Mouse (Mus musculus) CH12.LX (cell line): ENCODE measurements around the gene Slc16a9. TPM values are rescaled to one million over a fixed set of nuclear protein-coding genes. Genes with fewer than 3 reads are reported as not detected.

Source experiments
- DNase-seq: peaks from one replicate; pipeline ENCODE4 v3.0.0-alpha.2; 2013; ENCODE audit errors: extremely low read depth
- H3K27ac ChIP-seq: 2 replicates; pipeline ENCODE4 v1.5.1; 2012; ENCODE audit warnings: low read depth, mild to moderate bottlenecking, control low read depth, moderate library complexity; ENCODE audit not compliant: insufficient read depth
- H3K27me3 ChIP-seq: replicated peaks from 2 replicates; pipeline ENCODE3; 2012; ENCODE audit warnings: inconsistent platforms
- H3K36me3 ChIP-seq, 2 experiments: replicated peaks in 1 of 2; 2 replicates each; pipeline versions ENCODE3 to v1.6.1; 2012; ENCODE audit warnings: inconsistent platforms in 1 of 2, low read length in 1 of 2, mild to moderate bottlenecking in 1 of 2, mixed read lengths in 1 of 2, moderate library complexity in 1 of 2; ENCODE audit not compliant: control insufficient read depth in 1 of 2, insufficient read depth in 1 of 2
- H3K4me1 ChIP-seq, 2 experiments: 2 replicates each; pipeline ENCODE4 v1.6.1; 2012; ENCODE audit warnings: inconsistent platforms in 1 of 2, moderate library complexity in 1 of 2; ENCODE audit not compliant: insufficient read depth in 2 of 2, control insufficient read depth in 1 of 2
- H3K4me2 ChIP-seq: 2 replicates; pipeline ENCODE4 v1.6.1; 2012; ENCODE audit warnings: low read depth, mild to moderate bottlenecking, control low read depth; ENCODE audit not compliant: poor library complexity, insufficient read depth, severe bottlenecking
- H3K4me3 ChIP-seq, 3 experiments: fragments of 150-350 bp in 1 of 3; sonication (generic) in 1 of 3; replicated peaks in 1 of 3; 2 replicates each; pipeline versions ENCODE3 to v1.5.1; 2011 to 2012; ENCODE audit warnings: low read depth in 2 of 3, low read length in 2 of 3, mild to moderate bottlenecking in 2 of 3, moderate library complexity in 2 of 3, control low read depth in 1 of 3, improper control_type of control experiment in 1 of 3, inconsistent platforms in 1 of 3, mixed read lengths in 1 of 3; ENCODE audit not compliant: poor library complexity in 1 of 3
- H3K79me2 ChIP-seq: replicated peaks from 2 replicates; pipeline ENCODE4 v1.6.1; 2012; ENCODE audit warnings: mild to moderate bottlenecking, moderate library complexity; ENCODE audit not compliant: control insufficient read depth, poor library complexity, insufficient read depth, severe bottlenecking; ENCODE audit errors: extremely low read depth
- H3K9ac ChIP-seq: 2 replicates; pipeline ENCODE4 v1.6.1; 2012; ENCODE audit warnings: low read depth, mild to moderate bottlenecking, control low read depth, moderate library complexity; ENCODE audit not compliant: insufficient read depth
- H3K9me3 ChIP-seq: replicated peaks from 2 replicates; pipeline ENCODE3; 2012; ENCODE audit warnings: low read length, inconsistent platforms, mixed read lengths
- CHD1 ChIP-seq: IDR thresholded peaks from 2 replicates; pipeline ENCODE4 v1.6.1; 2012; ENCODE audit warnings: low read depth, low read length, improper control_type of control experiment, inconsistent platforms
- CHD2 ChIP-seq: IDR thresholded peaks from 2 replicates; pipeline ENCODE4 v1.6.1; 2011; ENCODE audit warnings: low read length, improper control_type of control experiment
- CTCF ChIP-seq, 2 experiments: IDR thresholded peaks in 1 of 2; conservative IDR thresholded peaks in 1 of 2; 2 replicates each; pipeline ENCODE4 v1.5.1; 2011 to 2012; ENCODE audit warnings: low read depth in 2 of 2, low read length in 2 of 2, improper control_type of control experiment in 1 of 2, inconsistent platforms in 1 of 2, mild to moderate bottlenecking in 1 of 2, moderate library complexity in 1 of 2
- E2F4 ChIP-seq: IDR thresholded peaks from 2 replicates; pipeline ENCODE4 v1.6.1; 2011; ENCODE audit warnings: low read depth, low read length, improper control_type of control experiment; ENCODE audit not compliant: insufficient replicate concordance
- ELF1 ChIP-seq: IDR thresholded peaks from 2 replicates; pipeline ENCODE4 v1.6.1; 2014; ENCODE audit warnings: low read depth, mild to moderate bottlenecking, inconsistent platforms, low read length, improper control_type of control experiment
- EP300 ChIP-seq: IDR thresholded peaks from 2 replicates; pipeline ENCODE4 v1.6.1; 2011; ENCODE audit warnings: low read length, improper control_type of control experiment
- GABPA ChIP-seq: IDR thresholded peaks from 2 replicates; pipeline ENCODE4 v1.6.1; 2012; ENCODE audit warnings: low read depth, low read length, improper control_type of control experiment, inconsistent platforms; ENCODE audit not compliant: insufficient replicate concordance
- HCFC1 ChIP-seq: IDR thresholded peaks from 2 replicates; pipeline ENCODE4 v1.6.1; 2012; ENCODE audit warnings: low read depth, mild to moderate bottlenecking, inconsistent platforms, low read length, improper control_type of control experiment
- JUN ChIP-seq: IDR thresholded peaks from 2 replicates; pipeline ENCODE4 v1.6.1; 2011; ENCODE audit warnings: low read depth, mild to moderate bottlenecking, low read length, improper control_type of control experiment, moderate library complexity; ENCODE audit not compliant: insufficient read depth
- JUND ChIP-seq: conservative IDR thresholded peaks from 2 replicates; pipeline ENCODE4 v1.6.1; 2011; ENCODE audit warnings: low read depth, low read length, improper control_type of control experiment
- KAT2A ChIP-seq: IDR thresholded peaks from 2 replicates; pipeline ENCODE4 v1.6.1; 2012; ENCODE audit warnings: low read length, improper control_type of control experiment, inconsistent platforms; ENCODE audit not compliant: insufficient replicate concordance
- MAFK ChIP-seq: IDR thresholded peaks from 2 replicates; pipeline ENCODE4 v1.6.1; 2011; ENCODE audit warnings: low read length, improper control_type of control experiment; ENCODE audit not compliant: insufficient replicate concordance
- MAX ChIP-seq: IDR thresholded peaks from 2 replicates; pipeline ENCODE4 v1.6.1; 2011; ENCODE audit warnings: low read length, improper control_type of control experiment
- MAZ ChIP-seq: IDR thresholded peaks from 2 replicates; pipeline ENCODE4 v1.6.1; 2012; ENCODE audit warnings: low read depth, mild to moderate bottlenecking, inconsistent platforms, low read length, improper control_type of control experiment, moderate library complexity
- MEF2A ChIP-seq: IDR thresholded peaks from 2 replicates; pipeline ENCODE4 v1.6.1; 2014; ENCODE audit warnings: low read depth, mild to moderate bottlenecking, inconsistent platforms, low read length, improper control_type of control experiment, borderline replicate concordance
- MYC ChIP-seq: IDR thresholded peaks from 2 replicates; pipeline ENCODE4 v1.6.1; 2011; ENCODE audit warnings: low read depth, mild to moderate bottlenecking, improper control_type of control experiment, low read length
- PAX5 ChIP-seq: IDR thresholded peaks from 2 replicates; pipeline ENCODE4 v1.6.1; 2012; ENCODE audit warnings: low read length, inconsistent platforms, mixed read lengths
- POLR2AphosphoS2 ChIP-seq: IDR thresholded peaks from 2 replicates; pipeline ENCODE4 v1.6.1; 2011; ENCODE audit warnings: low read depth, low read length, improper control_type of control experiment
- RAD21 ChIP-seq: IDR thresholded peaks from 2 replicates; pipeline ENCODE4 v1.6.1; 2011; ENCODE audit warnings: low read depth, mild to moderate bottlenecking, low read length, improper control_type of control experiment, moderate library complexity
- TBP ChIP-seq: conservative IDR thresholded peaks from 2 replicates; pipeline ENCODE4 v1.6.1; 2011; ENCODE audit warnings: low read depth, low read length, improper control_type of control experiment
- TCF12 ChIP-seq: IDR thresholded peaks from 2 replicates; pipeline ENCODE4 v1.6.1; 2014; ENCODE audit warnings: low read depth, mild to moderate bottlenecking, inconsistent platforms, low read length, improper control_type of control experiment
- ZNF384 ChIP-seq: IDR thresholded peaks from 2 replicates; pipeline ENCODE4 v1.6.1; 2012; ENCODE audit warnings: low read depth, low read length, improper control_type of control experiment, inconsistent platforms
- dilution Hi-C: fragments of 300-500 bp; cut with MboI; formaldehyde crosslinking; loops from 2 replicates; pipeline ENCODE4 v1.14.3; 2020; ENCODE audit warnings: low sequenced_read_pairs; ENCODE audit not compliant: extremely low pct_unique_long_range_greater_than_20kb, extremely low pct_ligation_motif_present
- in situ Hi-C: fragments of 300-500 bp; cut with MboI; formaldehyde crosslinking; loops from 3 replicates; pipeline ENCODE4 v1.14.3; 2019; ENCODE audit warnings: low sequenced_read_pairs, low pct_ligation_motif_present, low pct_unique_long_range_greater_than_20kb, mixed read lengths
- polyA plus RNA-seq: library from polyadenylated mRNA; unstranded; fragments of >175 nt; gene quantifications from 2 replicates; pipeline ENCODE4 v1.2.1, GENCODE M21; 2012; ENCODE audit warnings: low read depth; ENCODE audit not compliant: insufficient read length
- total RNA-seq, 2 experiments: library from RNA; depleted of rRNA; stranded (reverse); fragments of 300-350 nt in 1 of 2; fragments of >200 nt in 1 of 2; gene quantifications; 2 replicates each; pipeline ENCODE4 v1.2.3; 2012 to 2014

Gene Slc16a9
- total and polyA plus RNA-seq, 3 experiments: not detected

DNA sequence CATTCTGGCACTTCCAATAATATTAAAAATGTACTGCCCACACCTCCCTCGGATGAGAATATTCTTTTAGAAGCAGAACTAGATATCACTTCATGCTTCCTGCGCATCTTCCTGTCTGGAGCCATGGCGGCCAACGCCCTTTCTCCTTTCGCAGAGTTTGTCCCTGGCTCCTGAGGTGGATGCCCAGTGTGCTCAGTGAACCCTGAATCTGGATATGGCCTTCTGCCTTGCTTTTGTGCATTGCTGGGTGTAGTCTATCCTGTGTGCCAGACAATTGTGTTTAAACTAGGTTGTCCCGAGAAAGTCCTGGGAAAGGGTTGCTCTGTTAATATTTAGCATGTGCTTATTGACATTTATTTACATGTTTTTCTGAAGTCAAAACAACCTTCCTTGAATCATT lies 71.0 kb downstream of the Slc16a9 start:
- no peaks in the 10 kb centered on the region for H3K36me3 ChIP-seq
- no peak overlapping the region for H3K4me3 ChIP-seq
- H3K9me3 ChIP-seq: no peaks in the 10 kb centered on the region
- no peak overlapping the region for H3K9ac ChIP-seq
- peaks cover 4 to 17% of the 10 kb centered on the region in 2 experiments; a peak in 2 of 4 replicates for H3K4me1 ChIP-seq
- no peak overlapping the region for H3K27ac ChIP-seq
- in situ Hi-C loops (loop anchor here (25.0 kb wide), 3 partner anchors 246 to 896 kb away; no protein-coding TSS in a partner anchor), dilution Hi-C loops (no loop called here)
- no peak for TF ChIP-seq POLR2AphosphoS2
- no peak for TF ChIP-seq KAT2A
- no peak for TF ChIP-seq ZNF384
- no peak for TF ChIP-seq MEF2A
- no peak for TF ChIP-seq GABPA
- TF ChIP-seq MYC: no peak
- no peak for TF ChIP-seq MAZ
- TF ChIP-seq RAD21: no peak
- TF ChIP-seq CTCF (conservative IDR thresholded peaks at IDR 0.05 in 1 of 2, IDR thresholded peaks at IDR 0.05 in 1 of 2; ENCODE audit: low read depth in 2 of 2, low read length in 2 of 2): no peak
- TF ChIP-seq JUND: no peak
- no peak for TF ChIP-seq MAFK
- no peak for TF ChIP-seq E2F4
- no peak for TF ChIP-seq PAX5
- no peak for TF ChIP-seq ELF1
- no peak for TF ChIP-seq TBP
- DNase-seq: no peak
- H3K27me3 ChIP-seq: peaks cover 3% of the 10 kb centered on the region
- no peaks in the 10 kb centered on the region for H3K79me2 ChIP-seq
- H3K4me2 ChIP-seq: no peak overlapping the region

DNA sequence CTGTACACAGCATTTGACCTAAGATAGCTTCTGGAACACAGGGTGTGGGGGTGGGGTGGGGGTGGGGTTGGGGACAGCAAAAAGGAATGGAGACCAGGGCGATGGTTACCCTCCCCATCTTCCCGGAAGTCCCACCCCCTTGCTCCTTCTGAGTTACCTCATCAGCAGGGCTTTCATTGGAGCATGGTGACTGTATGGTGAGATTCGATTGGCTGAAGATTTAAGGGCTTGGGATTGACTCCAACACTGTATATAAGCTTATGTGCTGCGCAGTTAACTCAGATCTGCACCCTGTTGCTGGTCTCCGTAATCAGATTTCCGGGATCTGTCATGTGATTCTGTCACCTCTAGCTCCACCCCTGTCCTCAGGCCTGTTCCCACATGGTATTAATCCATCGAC lies 72.0 kb downstream of the Slc16a9 start:
- dilution Hi-C loops: no loop called here
- H3K9ac ChIP-seq: no peak overlapping the region
- no peaks in the 10 kb centered on the region for H3K9me3 ChIP-seq
- no peaks in the 10 kb centered on the region for H3K36me3 ChIP-seq
- H3K4me2 ChIP-seq: no peak overlapping the region
- H3K27me3 ChIP-seq: peaks cover 3% of the 10 kb centered on the region
- no peak overlapping the region for H3K4me3 ChIP-seq
- H3K79me2 ChIP-seq: no peaks in the 10 kb centered on the region
- peaks cover 2 to 17% of the 10 kb centered on the region in 2 experiments; a peak in 2 of 4 replicates for H3K4me1 ChIP-seq
- no peak for DNase-seq
- no peak overlapping the region for H3K27ac ChIP-seq
- TF ChIP-seq CHD1 (no peak), MAX (no peak), TCF12 (no peak), CHD2 (no peak), POLR2AphosphoS2 (no peak), PAX5 (no peak), HCFC1 (no peak), EP300 (no peak), JUN (no peak)
- in situ Hi-C loops: loop anchor here (25.0 kb wide), 3 partner anchors 245 to 895 kb away; no protein-coding TSS in a partner anchor
